Mouse (Mus musculus) brain, embryonic 14.5 days (tissue): ENCODE measurements around the gene Tox3. TPM values are rescaled to one million over a fixed set of nuclear protein-coding genes. Genes with fewer than 3 reads are reported as not detected.

Experiments used
- DNase-seq: peaks from one replicate; pipeline ENCODE4 v3.0.0-alpha.2; 2011; ENCODE audit warnings: low read depth
- CTCF ChIP-seq: fragments of 200-500 bp; IDR thresholded peaks from 2 replicates; pipeline ENCODE4 v1.5.1; 2012; ENCODE audit warnings: inconsistent platforms, mild to moderate bottlenecking, moderate library complexity, borderline replicate concordance; ENCODE audit not compliant: insufficient read depth, insufficient read length; ENCODE audit errors: extremely low read depth
- POLR2A ChIP-seq: fragments of 200-500 bp; IDR thresholded peaks from 2 replicates; pipeline ENCODE4 v1.6.1; 2012; ENCODE audit warnings: mild to moderate bottlenecking, inconsistent platforms, borderline replicate concordance; ENCODE audit not compliant: poor library complexity, insufficient read depth, insufficient read length, severe bottlenecking; ENCODE audit errors: extremely low read depth
- polyA plus RNA-seq: library from polyadenylated mRNA; depleted of rRNA; stranded (reverse); fragments of >200 nt; gene quantifications from 2 replicates; pipeline ENCODE4 v1.2.3, GENCODE M21; 2012

Tox3 gene
- polyA plus RNA-seq, 1 experiment, result 88.1 TPM

- TF ChIP-seq POLR2A, result no peak
- no peak for TF ChIP-seq CTCF
- DNase-seq, result peak; percentile 70
These were observed 81.2 kb downstream of the Tox3 start for GRCm38 (mm10) chr8:90266986-90267385.

- peak; percentile 71 for DNase-seq
- TF ChIP-seq CTCF, result no peak
- TF ChIP-seq POLR2A, result no peak
These were observed 81.9 kb downstream of the Tox3 start for GRCm38 (mm10) chr8:90266239-90266638.

GRCm38 (mm10) chr8:90254158-90254867, 93.8 kb downstream of the Tox3 start:
- TF ChIP-seq POLR2A (no peak), CTCF (no peak)
- peak; percentile 96 for DNase-seq

- TF ChIP-seq CTCF (no peak), POLR2A (no peak)
- peak; percentile 67 for DNase-seq
These were observed 101.8 kb downstream of the Tox3 start for GRCm38 (mm10) chr8:90246357-90246756.

GRCm38 (mm10) chr8:90245828-90246227, 102.3 kb downstream of the Tox3 start:
- no peak for TF ChIP-seq POLR2A
- DNase-seq, result peak; percentile 89

- TF ChIP-seq CTCF (no peak), POLR2A (no peak)
These were observed 103.0 kb downstream of the Tox3 start for GRCm38 (mm10) chr8:90245187-90245586.

GRCm38 (mm10) chr8:90244458-90245145, 103.5 kb downstream of the Tox3 start:
- TF ChIP-seq CTCF (peak; percentile 37; the same call in 1 of the 2 replicates), POLR2A (no peak)
- DNase-seq, result peak; percentile 97

More at GRCm38 (mm10) chr8:90245187-90245586, 103.0 kb downstream of the Tox3 start:
- DNase-seq, result no peak

GRCm38 (mm10) chr8:90243957-90244356, 104.2 kb downstream of the Tox3 start:
- TF ChIP-seq POLR2A (no peak), CTCF (no peak)
- peak; percentile 65 for DNase-seq

- TF ChIP-seq CTCF, result no peak
- TF ChIP-seq POLR2A, result no peak
- peak; percentile 75 for DNase-seq
These were observed 105.8 kb downstream of the Tox3 start for GRCm38 (mm10) chr8:90242351-90242750.

GRCm38 (mm10) chr8:90241461-90241860, 106.7 kb downstream of the Tox3 start:
- peak; percentile 78 for DNase-seq
- TF ChIP-seq POLR2A (no peak), CTCF (no peak)

GRCm38 (mm10) chr8:90232501-90232900, 115.6 kb downstream of the Tox3 start:
- no peak for TF ChIP-seq POLR2A
- TF ChIP-seq CTCF, result no peak
- peak; percentile 42 for DNase-seq

- no peak for TF ChIP-seq POLR2A
- no peak for TF ChIP-seq CTCF
- DNase-seq, result no peak
These were observed 124.0 kb downstream of the Tox3 start for GRCm38 (mm10) chr8:90224172-90224571.
